Mouse (Mus musculus): Measurements from ENCODE around the gene Nrros.
A peak's percentile ranks its signal among the peaks of the same experiment; 100 is the strongest.
"Not testable (repeated sequence)": the region's sequence is repeated elsewhere in the genome, so short reads cannot be mapped to it uniquely, and the experiment has no call there.

The Nrros gene

DNA sequence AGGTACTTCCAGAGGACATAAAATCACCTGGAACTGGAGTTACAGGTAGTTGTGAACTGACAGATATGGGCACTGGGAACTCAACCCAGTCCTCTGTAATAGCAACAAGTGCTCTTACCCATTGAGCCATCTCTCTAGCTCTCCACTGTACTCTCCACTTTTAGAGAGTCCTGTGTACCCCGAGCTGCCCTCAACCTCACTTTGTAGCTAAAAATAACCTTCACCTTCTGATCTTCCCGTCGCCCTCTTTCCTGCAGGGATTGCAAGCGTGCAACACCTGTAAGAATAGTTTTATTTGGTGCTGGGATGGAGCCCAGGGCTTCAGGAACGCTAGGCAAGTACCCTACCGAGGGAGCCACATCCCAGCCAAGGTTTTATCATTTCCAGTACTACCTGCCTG is 49.6 kb downstream of the Nrros start:
- DNase-seq (ENCODE audit: low read depth, low spot score), result no peak

DNA sequence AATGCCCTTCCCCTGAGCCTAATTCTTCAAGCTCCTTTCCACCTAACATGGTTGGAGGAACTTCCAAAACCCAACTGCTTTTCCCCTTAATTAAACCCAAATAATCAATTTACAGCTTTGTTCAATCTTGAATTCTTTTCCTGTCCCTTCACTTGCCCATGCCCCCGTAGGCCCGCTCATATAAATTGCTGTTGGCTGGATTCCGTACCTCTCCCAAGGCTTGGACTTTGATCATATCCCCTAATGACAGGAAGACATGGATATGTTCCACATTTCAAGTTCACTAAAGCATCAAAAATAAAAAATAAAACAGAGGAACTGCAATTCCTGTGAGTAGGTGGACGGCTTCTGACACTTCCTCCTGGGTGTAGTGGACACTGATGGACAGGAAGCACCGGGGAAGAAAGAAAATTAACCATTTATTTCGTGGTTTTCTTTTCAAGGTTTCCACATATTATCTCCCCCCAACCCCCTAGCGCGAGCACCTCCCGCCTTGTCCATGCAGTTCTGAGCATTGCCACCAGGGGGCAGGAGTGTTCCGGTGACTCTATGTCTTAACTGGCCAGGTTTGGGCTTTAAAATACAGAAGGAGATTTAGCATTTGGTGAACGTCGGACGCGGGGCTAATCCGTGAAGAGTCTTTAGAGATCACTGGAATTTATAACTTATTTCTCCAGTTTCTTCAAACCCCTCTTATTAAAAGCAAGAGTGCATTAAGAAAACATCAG is 50.3 kb downstream of the Nrros start:
- peak; percentile 83 for DNase-seq (ENCODE audit: low read depth, low spot score)

DNA sequence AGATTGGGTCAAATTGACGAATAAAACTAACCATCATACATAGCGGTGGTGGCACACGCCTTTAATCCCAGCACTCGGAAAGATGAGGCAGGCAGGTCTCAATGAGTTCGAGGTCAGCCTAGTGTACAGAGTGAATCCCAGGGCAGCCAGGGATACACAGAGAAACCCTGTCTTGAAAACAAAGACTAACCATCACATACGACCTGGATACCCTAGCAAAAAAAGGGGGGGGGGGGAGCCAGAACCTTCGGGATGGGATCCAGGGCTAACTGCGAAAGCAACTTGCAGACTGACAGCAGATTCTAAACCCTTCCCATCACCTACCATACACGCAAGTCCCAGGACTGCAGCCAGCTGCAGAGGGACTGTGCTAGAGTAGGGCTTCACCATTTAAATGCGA is 51.0 kb downstream of the Nrros start:
- DNase-seq (ENCODE audit: low read depth, low spot score), result no peak

DNA sequence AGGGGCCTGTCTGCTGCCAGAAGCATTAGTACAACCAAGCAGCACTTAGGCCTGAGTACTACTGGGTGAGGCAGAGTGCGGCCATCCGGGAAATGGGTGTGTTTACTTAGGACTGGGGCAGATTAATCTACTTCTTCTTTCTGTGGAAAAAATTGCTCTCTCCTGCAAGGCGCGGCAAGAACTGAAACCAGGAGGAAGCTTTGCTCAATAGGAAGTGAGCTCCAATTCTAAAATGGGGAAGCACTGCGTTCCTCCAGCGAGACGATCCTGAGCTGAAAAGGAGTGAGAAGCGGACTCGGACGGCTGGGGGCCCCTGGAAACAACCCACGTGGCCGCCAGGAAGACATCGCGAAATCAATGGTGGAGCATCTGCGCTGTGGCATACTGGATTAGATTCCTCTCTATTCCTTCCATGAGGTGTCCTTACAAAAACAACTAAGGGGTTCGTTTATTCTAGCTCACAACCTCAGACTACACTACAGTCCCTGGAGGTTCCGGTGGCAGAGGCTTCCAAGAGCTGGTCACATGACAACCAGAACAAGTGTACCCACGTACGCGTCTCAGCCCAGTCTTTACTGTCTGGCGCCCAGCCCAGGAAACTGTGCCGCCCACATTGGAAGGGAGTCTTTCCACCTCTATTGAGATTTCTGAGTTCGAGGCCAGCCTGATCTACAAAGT is 51.7 kb downstream of the Nrros start:
- peak; percentile 62 for DNase-seq (ENCODE audit: low read depth, low spot score)

DNA sequence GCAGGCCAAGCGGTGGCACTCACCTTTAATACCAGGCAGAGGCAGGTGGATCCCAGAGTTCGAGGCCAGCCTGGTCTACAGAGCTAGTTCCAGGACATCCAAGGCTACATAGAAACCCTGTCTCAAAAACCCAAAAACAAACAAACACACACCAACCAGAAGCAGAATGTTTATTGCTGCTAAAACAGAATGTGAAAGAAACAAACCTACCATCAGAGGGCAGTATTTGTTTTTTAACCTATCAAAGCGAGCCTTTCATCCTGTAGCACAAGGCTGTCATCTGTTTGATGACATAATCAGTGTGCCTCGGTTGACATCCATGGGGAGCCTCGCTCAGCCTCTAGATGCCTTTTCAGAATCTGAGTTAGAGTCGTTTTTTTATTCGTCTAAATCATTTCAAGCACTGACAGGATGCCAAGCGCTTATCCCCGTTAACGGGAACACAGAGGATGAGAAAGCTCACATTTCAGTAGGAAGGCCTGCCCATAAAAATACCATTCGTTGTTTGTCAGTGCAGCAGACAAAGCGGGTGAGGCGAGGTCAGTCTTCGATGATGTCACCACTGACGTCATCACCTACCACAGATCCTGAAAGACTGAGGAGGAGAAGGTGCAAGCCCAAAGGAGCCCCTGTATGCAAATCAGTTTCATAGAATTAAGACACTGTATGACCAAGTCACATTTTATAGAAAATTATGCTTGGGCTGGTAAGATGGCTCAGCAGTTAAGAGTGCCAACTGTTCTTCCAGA is 54.3 kb downstream of the Nrros start:
- peak; percentile 65 for DNase-seq (ENCODE audit: low read depth, low spot score)

DNA sequence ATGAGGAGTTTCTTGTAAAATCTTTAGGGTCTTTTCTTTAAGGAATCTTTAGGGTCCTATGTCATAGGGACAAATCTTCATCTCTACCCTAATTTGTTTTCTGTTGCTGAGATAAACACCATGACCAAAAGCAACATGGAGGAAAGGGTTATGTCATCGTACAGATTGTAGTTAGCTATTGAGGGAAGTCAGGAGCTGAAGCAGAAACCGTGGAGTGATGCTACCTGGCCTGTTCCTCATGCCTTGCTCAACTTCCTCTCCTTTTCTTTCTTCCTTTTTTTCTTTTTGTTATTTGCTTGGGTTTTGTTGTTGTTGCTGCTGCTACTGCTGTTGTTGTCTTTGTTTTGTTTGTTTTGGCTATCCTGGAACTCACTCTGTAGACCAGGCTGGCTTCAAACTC is 56.8 kb downstream of the Nrros start:
- no peak for DNase-seq (ENCODE audit: low read depth, low spot score)

DNA sequence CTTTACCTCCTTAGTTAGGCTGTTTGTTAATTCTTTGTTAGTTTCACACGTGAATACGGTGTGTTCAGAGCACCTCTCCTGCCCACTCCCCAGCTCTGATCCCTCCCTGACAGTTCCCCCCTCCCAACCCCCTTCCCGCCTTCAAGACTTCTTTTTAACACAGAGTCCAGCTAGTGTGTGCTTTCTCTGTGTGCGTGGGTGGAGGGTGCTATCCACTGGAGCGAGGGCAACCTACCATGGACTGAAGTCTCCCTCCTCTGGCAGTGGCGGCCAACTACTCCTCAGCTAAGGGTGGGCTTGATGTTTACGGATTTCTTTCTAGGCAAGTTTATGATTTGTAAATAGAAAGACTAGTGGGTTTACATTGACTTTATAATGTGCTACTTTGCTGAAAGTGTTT is 57.2 kb downstream of the Nrros start:
- no peak for DNase-seq (ENCODE audit: low read depth, low spot score)

DNA sequence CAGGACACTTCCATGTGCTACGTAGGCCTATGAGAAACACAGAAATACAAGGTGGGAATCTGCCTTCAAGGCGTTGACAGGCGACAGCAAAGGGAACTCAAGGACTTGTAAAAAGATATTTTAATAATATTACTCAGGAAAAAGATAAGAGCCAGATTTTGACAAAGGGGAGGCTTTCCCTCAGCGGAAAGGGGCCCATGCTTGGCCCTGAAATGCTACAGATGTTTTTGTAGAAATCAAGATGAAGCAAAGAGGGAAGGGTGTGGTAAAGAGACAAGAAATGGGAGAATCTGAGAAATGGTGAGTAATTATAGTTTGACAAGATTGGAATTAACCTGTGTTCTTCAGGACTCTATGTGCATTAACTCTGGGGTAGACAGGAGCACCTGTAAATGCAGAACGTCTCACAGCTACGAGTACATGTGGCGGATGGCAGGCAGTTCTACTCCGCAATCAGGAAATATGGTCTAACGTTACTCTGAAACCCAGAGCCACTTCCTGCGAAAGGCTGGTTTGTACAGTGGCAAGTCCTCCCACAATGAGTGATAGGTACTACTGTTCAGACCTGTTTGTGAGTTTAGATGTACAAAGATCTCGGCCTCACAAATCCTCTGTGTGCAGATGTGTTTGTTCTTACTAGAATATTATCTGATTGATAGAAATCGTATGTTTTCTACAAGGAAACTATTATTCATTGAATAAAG is 57.9 kb downstream of the Nrros start:
- DNase-seq (ENCODE audit: low read depth, low spot score), result no peak

DNA sequence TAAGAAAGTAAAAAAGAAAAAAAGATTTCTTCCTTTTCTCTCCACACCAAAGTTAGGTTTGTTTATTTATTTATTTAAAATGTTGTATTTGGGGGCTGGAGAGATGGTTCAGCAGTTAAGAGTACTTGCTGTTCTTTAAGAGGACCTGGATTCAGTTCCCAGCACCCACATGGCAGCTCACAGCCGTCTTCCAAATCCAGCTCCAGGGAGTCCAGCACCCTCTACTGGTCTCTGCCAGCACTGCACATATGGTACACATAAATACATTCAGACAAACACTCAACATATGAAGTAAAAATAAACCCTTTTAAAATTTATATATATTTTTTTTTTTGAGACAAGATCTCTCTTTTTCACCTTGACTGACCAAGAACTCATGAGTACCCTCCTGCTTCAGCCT is 59.7 kb downstream of the Nrros start:
- no peak for DNase-seq (ENCODE audit: low read depth, low spot score)

DNA sequence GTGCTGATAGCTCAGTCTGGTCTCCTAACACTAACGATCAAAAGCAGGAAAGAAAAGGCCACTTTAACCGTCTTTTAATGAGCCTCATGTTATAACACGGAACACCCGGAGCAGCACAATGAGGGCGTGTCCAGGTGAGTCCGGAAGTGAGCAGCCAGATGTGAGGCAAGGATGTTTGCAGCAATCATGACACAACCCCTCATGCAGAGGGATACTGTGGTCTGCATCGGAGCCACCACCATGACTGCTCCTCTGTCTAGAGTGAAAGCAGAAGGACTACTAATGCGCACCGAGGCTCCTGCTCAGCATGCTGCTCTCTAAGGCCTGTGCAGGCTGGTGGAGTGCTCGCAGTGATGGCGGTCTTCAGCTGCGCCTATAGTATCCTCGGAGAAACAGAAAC is 63.1 kb downstream of the Nrros start:
- no peak for DNase-seq (ENCODE audit: low read depth, low spot score)

DNA sequence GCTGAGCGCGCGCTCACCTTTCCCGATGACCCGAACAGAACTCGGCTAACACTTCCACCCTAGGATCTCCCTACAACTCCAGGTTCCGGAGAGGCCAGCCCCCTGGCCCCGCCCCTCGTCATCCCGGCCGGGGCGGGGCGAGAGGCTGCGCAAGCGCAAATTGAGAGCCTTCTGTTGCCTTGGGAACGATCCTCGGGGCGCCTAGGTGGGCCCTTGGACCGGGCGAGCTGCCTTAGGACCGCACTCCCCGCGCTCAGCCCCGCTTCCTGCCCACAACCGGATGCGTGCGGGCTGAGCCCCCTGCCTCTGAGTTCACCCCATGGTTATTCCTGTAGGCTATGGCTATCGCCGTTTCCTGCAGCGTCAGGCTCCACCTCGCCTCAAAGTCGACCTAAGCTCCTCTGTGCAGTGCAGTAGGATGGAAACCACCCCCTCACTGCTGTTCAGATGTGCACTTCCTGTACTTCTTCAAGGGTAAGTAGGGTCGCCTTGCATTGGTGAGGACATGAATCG is 65.7 kb downstream of the Nrros start, which contains the start of the genes Pigx and Cep19:
Gene Pigx (minus strand): TSS at position 103 of the 513 bp plus-strand sequence.
Gene Cep19 (plus strand): TSS at position 163 of the 513 bp plus-strand sequence.
- peak; percentile 94 for DNase-seq (ENCODE audit: low read depth, low spot score)

DNA sequence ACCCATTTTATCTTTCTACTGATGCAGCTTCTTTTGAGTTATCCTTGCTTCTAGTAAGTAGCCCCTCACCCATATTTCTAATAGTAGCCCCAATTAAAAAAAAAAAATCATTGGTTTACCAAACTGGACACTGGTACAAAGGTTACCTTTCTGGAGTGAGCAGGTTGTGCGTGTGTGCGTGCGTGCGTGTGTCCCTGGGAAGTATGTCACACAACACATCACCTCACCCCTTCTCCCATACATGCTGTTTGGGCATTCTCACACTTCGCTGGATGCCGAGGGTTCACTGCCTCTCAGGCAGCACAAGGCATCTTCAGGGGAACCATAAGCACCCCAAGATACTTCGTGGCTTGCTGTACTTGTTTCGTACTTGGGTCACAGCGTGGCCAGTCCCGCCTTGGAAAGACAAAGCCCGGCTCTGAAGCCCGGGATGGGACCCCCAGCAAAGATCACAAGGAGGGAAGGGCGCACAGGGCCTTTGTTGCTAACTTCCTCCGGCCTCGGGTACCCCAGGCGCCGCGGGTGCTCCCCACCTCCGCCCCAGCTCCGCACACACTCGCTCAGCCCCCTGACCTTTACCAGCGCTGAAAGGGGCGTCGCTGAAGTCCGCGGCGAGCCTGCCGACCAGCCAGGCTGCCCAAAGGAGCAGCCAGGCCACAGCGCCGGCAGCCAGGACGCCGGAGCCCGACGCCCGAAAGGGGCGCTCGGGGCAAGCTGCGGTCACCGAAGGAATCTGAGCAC is 66.3 kb downstream of the Nrros start:
- DNase-seq (ENCODE audit: low read depth, low spot score), result no peak

DNA sequence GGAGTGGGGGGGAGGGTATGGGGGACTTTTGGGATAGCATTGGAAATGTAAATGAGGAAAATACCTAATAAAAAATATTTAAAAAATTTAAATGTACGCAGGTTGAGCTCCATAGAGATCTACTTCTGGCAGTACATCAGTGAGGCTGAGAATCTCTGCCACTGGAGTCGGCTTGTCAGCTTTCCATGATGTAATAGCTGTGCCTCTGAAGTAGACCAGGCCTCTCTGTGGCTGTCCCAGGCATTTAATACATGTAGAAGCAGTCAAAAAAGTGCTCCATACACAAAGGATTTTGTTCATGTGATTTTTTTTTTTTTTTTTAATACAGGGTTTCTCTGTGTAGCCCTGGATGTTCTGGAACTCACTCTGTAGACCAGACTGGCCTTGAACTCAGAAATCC is 67.6 kb downstream of the Nrros start:
- DNase-seq (ENCODE audit: low read depth, low spot score), result not testable (repeated sequence)

Measured in A20 (cell line).